Mouse (Mus musculus): ENCODE results near the gene Ifitm10. TPM values are rescaled to one million over a fixed set of nuclear protein-coding genes. Genes with fewer than 3 reads are reported as not detected.
"Not testable (repeated sequence)": the region's sequence is repeated elsewhere in the genome, so short reads cannot be mapped to it uniquely, and the experiment has no call there.

Gene Ifitm10
- polyA plus RNA-seq, 1 experiment from 2014 or later, result 14.7 TPM

- WGBS, result 33% methylated on average over 2 of the region's 2 CpGs
- H3K27me3 ChIP-seq (replicated peaks), result peaks cover 10% of the 10 kb centered on the region
- not testable (repeated sequence) for H3K36me3 ChIP-seq; H3K9ac ChIP-seq (replicated peaks); H3K27ac ChIP-seq (replicated peaks); H3K9me3 ChIP-seq (replicated peaks); H3K4me3 ChIP-seq (replicated peaks); ATAC-seq (ENCODE audit: low FRiP score)
- peak overlapping the region; percentile 77 for H3K4me2 ChIP-seq
- H3K4me1 ChIP-seq, result peaks cover 20% of the 10 kb centered on the region
These were observed 90.7 kb downstream of the Ifitm10 start for GRCm38 (mm10) chr7:142282847-142283246.

- Histone ChIP-seq H3K27me3 (replicated peaks) (peaks cover 10% of the 10 kb centered on the region), H3K4me1 (peaks cover 11% of the 10 kb centered on the region)
- not testable (repeated sequence) for H3K4me3 ChIP-seq (replicated peaks); H3K36me3 ChIP-seq; ATAC-seq (ENCODE audit: low FRiP score); H3K9ac ChIP-seq (replicated peaks); H3K4me2 ChIP-seq; H3K9me3 ChIP-seq (replicated peaks); H3K27ac ChIP-seq (replicated peaks)
- 70% methylated on average over 1 of the region's 1 CpGs for WGBS
These were observed 94.3 kb downstream of the Ifitm10 start for GRCm38 (mm10) chr7:142279291-142279690.

DNA sequence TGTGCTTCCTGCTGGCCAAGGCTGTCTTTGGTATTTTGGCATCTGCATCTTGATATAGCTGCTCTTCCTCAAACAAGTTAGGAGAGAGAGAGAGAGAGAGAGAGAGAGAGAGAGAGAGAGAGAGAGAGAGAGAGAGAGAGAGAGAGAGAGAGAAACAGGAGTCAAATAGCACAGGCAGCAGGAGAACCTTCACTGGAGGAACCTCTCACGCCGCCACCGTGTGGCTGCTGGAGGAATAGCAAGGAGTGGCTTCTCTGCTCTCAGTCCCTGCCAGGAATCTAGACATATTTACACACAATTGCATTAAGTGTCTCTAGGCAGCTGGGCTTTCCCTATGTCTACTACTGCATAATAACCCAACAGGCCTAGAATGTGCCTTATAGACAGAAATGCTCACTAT is 95.4 kb downstream of the Ifitm10 start:
- H3K4me1 ChIP-seq; H3K4me2 ChIP-seq; H3K36me3 ChIP-seq; H3K9ac ChIP-seq (replicated peaks); H3K9me3 ChIP-seq (replicated peaks); H3K27ac ChIP-seq (replicated peaks); ATAC-seq (ENCODE audit: low FRiP score); H3K4me3 ChIP-seq (replicated peaks): not testable (repeated sequence)
- peaks cover 10% of the 10 kb centered on the region for H3K27me3 ChIP-seq (replicated peaks)
- WGBS, result 0% methylated on average over 3 of the region's 3 CpGs

Other genes starting within 250 kb of the Ifitm10 start
- not detected in 2 replicates for gene Gm39115, start 237.7 kb downstream of the Ifitm10 start, polyA plus RNA-seq (2015; fragmentation: Nextera tagmentation; extraction: Ambion mirVana)
- gene Gm45337, start 229.1 kb downstream of the Ifitm10 start, polyA plus RNA-seq (2015; fragmentation: Nextera tagmentation; extraction: Ambion mirVana), result not detected in 2 replicates
- not detected in 2 replicates for gene Gm29735, start 216.6 kb downstream of the Ifitm10 start, polyA plus RNA-seq (2015; fragmentation: Nextera tagmentation; extraction: Ambion mirVana)
- gene Gm4553, start 208.0 kb downstream of the Ifitm10 start, polyA plus RNA-seq (2015; fragmentation: Nextera tagmentation; extraction: Ambion mirVana), result not detected in 2 replicates
- not detected in 2 replicates for gene Krtap5-2, start 197.7 kb downstream of the Ifitm10 start, polyA plus RNA-seq (2015; fragmentation: Nextera tagmentation; extraction: Ambion mirVana)
- not detected in 2 replicates for gene Gm10153, start 183.4 kb downstream of the Ifitm10 start, polyA plus RNA-seq (2015; fragmentation: Nextera tagmentation; extraction: Ambion mirVana)
- gene Krtap5-3, start 172.4 kb downstream of the Ifitm10 start, polyA plus RNA-seq (2015; fragmentation: Nextera tagmentation; extraction: Ambion mirVana), result not detected in 2 replicates
- gene Gm7579, start 161.9 kb downstream of the Ifitm10 start, polyA plus RNA-seq (2015; fragmentation: Nextera tagmentation; extraction: Ambion mirVana), result not detected in 2 replicates
- not detected in 2 replicates for gene Krtap5-5, start 143.8 kb downstream of the Ifitm10 start, polyA plus RNA-seq (2015; fragmentation: Nextera tagmentation; extraction: Ambion mirVana)
- not detected in 2 replicates for gene Gm40460, start 132.7 kb downstream of the Ifitm10 start, polyA plus RNA-seq (2015; fragmentation: Nextera tagmentation; extraction: Ambion mirVana)
- gene Gm2431, start 115.4 kb downstream of the Ifitm10 start, polyA plus RNA-seq (2015; fragmentation: Nextera tagmentation; extraction: Ambion mirVana), result not detected in 2 replicates
- not detected in 2 replicates for gene Gm4559, start 99.4 kb downstream of the Ifitm10 start, polyA plus RNA-seq (2015; fragmentation: Nextera tagmentation; extraction: Ambion mirVana)
- gene Krtap5-1, start 76.6 kb downstream of the Ifitm10 start, polyA plus RNA-seq (2015; fragmentation: Nextera tagmentation; extraction: Ambion mirVana), result not detected in 2 replicates
- not detected in 2 replicates for gene Krtap5-4, start 70.2 kb downstream of the Ifitm10 start, polyA plus RNA-seq (2015; fragmentation: Nextera tagmentation; extraction: Ambion mirVana)
- gene Gm49369, start 8.9 kb upstream of the Ifitm10 start, polyA plus RNA-seq (2015; fragmentation: Nextera tagmentation; extraction: Ambion mirVana), result not detected in 2 replicates
- gene Ctsd, start 14.3 kb upstream of the Ifitm10 start, polyA plus RNA-seq (2015; fragmentation: Nextera tagmentation; extraction: Ambion mirVana), result 304 and 310 TPM in 2 replicates
- gene Syt8, start 61.1 kb upstream of the Ifitm10 start, polyA plus RNA-seq (2015; fragmentation: Nextera tagmentation; extraction: Ambion mirVana), result 0.14 TPM in 1 of 2 replicates, not detected in the other
- 16.4 and 24.8 TPM in 2 replicates for gene Tnni2, start 68.1 kb upstream of the Ifitm10 start, polyA plus RNA-seq (2015; fragmentation: Nextera tagmentation; extraction: Ambion mirVana)
- 6.9 and 58.6 TPM in 2 replicates for gene Lsp1, start 87.1 kb upstream of the Ifitm10 start, polyA plus RNA-seq (2015; fragmentation: Nextera tagmentation; extraction: Ambion mirVana)
- gene Tnnt3, start 125.1 kb upstream of the Ifitm10 start, polyA plus RNA-seq (2015; fragmentation: Nextera tagmentation; extraction: Ambion mirVana), result 14.9 and 26.9 TPM in 2 replicates
- 21.0 and 27.9 TPM in 2 replicates for gene Mrpl23, start 158.9 kb upstream of the Ifitm10 start, polyA plus RNA-seq (2015; fragmentation: Nextera tagmentation; extraction: Ambion mirVana)